Comparison of ENCODE assay signal across 21 mouse cellular contexts in genomic region chr8:123228416-123228815, GRCm38 (mm10). TPM values are rescaled to one million over a fixed set of nuclear protein-coding genes. Genes with fewer than 3 reads are reported as not detected.
A peak's percentile ranks its signal among the peaks of the same experiment; 100 is the strongest.
DNase-seq lines count a peak whose midpoint lies in the region; ATAC-seq lines count a peak whose summit lies in the region.
"Had no signal": no experiment of that assay in that cellular context is flagged by ENCODE, and none has a peak within 500 bp of the region (broad histone marks: within the 10 kb centered on the region; RNA-seq: fewer than 3 reads in every experiment).

No protein-coding gene starts in this region.

- intact Hi-C loops in left cerebral cortex, postnatal 25 days (cut with DNase I): no loop called here
- intact Hi-C loops in left cerebral cortex, postnatal 10 days (cut with DNase I): no loop called here

- peak; percentile 48; the same call in 1 of the 2 replicates for ATAC-seq in frontal cortex, adult (ENCODE audit: low TSS enrichment)
- ATAC-seq: activated CD4-positive, CD25-positive, alpha-beta regulatory T cell, adult 4 months; CD4-positive, CD25-positive, alpha-beta regulatory T cell, adult 4 months; forebrain, embryonic 15.5 days; forebrain, postnatal 0 days; Patski had no signal

- DNase-seq in frontal cortex, postnatal 25 days (ENCODE audit: low spot score in 2 of 2): no peak
- DNase-seq in left cerebral cortex, postnatal 25 days (ENCODE audit: low spot score in 2 of 2): peak; percentile 39 to 67
- DNase-seq in left cerebral cortex, postnatal 10 days (ENCODE audit: extremely low spot score in 1 of 2, low spot score in 2 of 2): no peak
- peak; percentile 80 for DNase-seq in brain, adult 2 months (ENCODE audit: low read depth, low spot score)
- DNase-seq: adrenal gland, adult 8-10 months; adrenal gland, postnatal 14 days; adrenal gland, postnatal 36 days; B cell, adult 2 months; cerebellum, adult 11 months; cerebellum, adult 18-20 months; cerebellum, adult 8-10 months; cerebellum, adult 9-11 months; cerebellum, postnatal 14 days; cerebellum, postnatal 36 days; embryo, embryonic 11 days; forebrain, postnatal 0 days had no signal

RNA-seq across cellular contexts. Expression of gene Cdk10, which starts 3.8 kb away (rescaled TPM):
- 10 to 100 TPM; 83.4 to 88.0 TPM for total RNA-seq in left cerebral cortex, postnatal 25 days (2021)
- total RNA-seq in left cerebral cortex, postnatal 10 days (2021): 10 to 100 TPM; 69.3 to 69.5 TPM

RNA-seq across cellular contexts. Expression of gene Spata2l, which starts 7.6 kb away (rescaled TPM):
- 100 to 1,000 TPM; 106 to 107 TPM for total RNA-seq in left cerebral cortex, postnatal 25 days (2021)
- 100 to 1,000 TPM; 111 to 118 TPM for total RNA-seq in left cerebral cortex, postnatal 10 days (2021)

RNA-seq across cellular contexts. Expression of gene Spata33, which starts 15.8 kb away (rescaled TPM):
- total RNA-seq in left cerebral cortex, postnatal 25 days (2021): 1 to 10 TPM; 7.3 to 8.5 TPM
- 1 to 10 TPM; 6.3 to 7.5 TPM for total RNA-seq in left cerebral cortex, postnatal 10 days (2021)

RNA-seq across cellular contexts. Expression of gene Chmp1a, which starts 15.9 kb away (rescaled TPM):
- total RNA-seq in left cerebral cortex, postnatal 25 days (2021): 10 to 100 TPM; 89.9 to 92.8 TPM
- total RNA-seq in left cerebral cortex, postnatal 10 days (2021): 100 to 1,000 TPM; 111 to 130 TPM

RNA-seq across cellular contexts. Expression of gene Zfp276, which starts 25.6 kb away (rescaled TPM):
- 10 to 100 TPM; 20.6 to 23.0 TPM for total RNA-seq in left cerebral cortex, postnatal 25 days (2021)
- total RNA-seq in left cerebral cortex, postnatal 10 days (2021): 10 to 100 TPM; 21.6 to 25.2 TPM

Comparison
In these comparisons a context has a peak if more than half of its experiments do, and no peak if none do; other contexts are left out.
1. DNase-seq: peak in left cerebral cortex, postnatal 25 days (2 of 2) and brain, adult 2 months (single experiment); none in frontal cortex, postnatal 25 days (0 of 2) and left cerebral cortex, postnatal 10 days (0 of 2).